Mouse (Mus musculus): ENCODE data around the gene Esrrg. TPM values are rescaled to one million over a fixed set of nuclear protein-coding genes. Genes with fewer than 3 reads are reported as not detected.

The Esrrg gene
- polyA plus RNA-seq (2015; fragmentation: Nextera tagmentation; extraction: Ambion mirVana), result 28.9 and 29.7 TPM in 2 replicates

GRCm38 (mm10) chr1:187608261-187608921 lies at the start of gene Esrrg:
Gene Esrrg (plus strand): TSS chr1:187608791.
- H3K27me3 ChIP-seq, result peaks cover 89% of the 10 kb centered on the region
- H3K27ac ChIP-seq (replicated peaks), result no peak within 1 kb of the TSS
- H3K9me3 ChIP-seq, result no peaks in the 10 kb centered on the region
- H3K9ac ChIP-seq, result peak within 1 kb of the TSS; percentile 63
- WGBS, result under 1% methylated on average over 21 of the region's 21 CpGs
- H3K4me1 ChIP-seq (replicated peaks), result peaks cover 66% of the 10 kb centered on the region
- no peaks in the 10 kb centered on the region for H3K36me3 ChIP-seq
- H3K4me2 ChIP-seq, result peak within 1 kb of the TSS; percentile 82
- ATAC-seq (ENCODE audit: low read depth), result no peak
- peak within 1 kb of the TSS; percentile 45 for H3K4me3 ChIP-seq

GRCm38 (mm10) chr1:187583982-187584381 lies 24.6 kb upstream of the Esrrg start:
- Histone ChIP-seq H3K4me2 (no peak overlapping the region), H3K27ac (replicated peaks) (no peak overlapping the region), H3K4me1 (replicated peaks) (no peaks in the 10 kb centered on the region), H3K9me3 (no peaks in the 10 kb centered on the region), H3K27me3 (no peaks in the 10 kb centered on the region), H3K4me3 (no peak overlapping the region), H3K9ac (no peak overlapping the region), H3K36me3 (no peaks in the 10 kb centered on the region)
- ATAC-seq (ENCODE audit: low read depth), result no peak

GRCm38 (mm10) chr1:187586541-187587075 lies 22.0 kb upstream of the Esrrg start:
- H3K36me3 ChIP-seq, result no peaks in the 10 kb centered on the region
- 85% methylated on average over 8 of the region's 8 CpGs for WGBS
- H3K27me3 ChIP-seq, result no peaks in the 10 kb centered on the region
- no peak for ATAC-seq (ENCODE audit: low read depth)
- no peak overlapping the region for H3K27ac ChIP-seq (replicated peaks)
- H3K4me3 ChIP-seq, result no peak overlapping the region
- H3K9me3 ChIP-seq, result no peaks in the 10 kb centered on the region
- no peak overlapping the region for H3K9ac ChIP-seq
- no peaks in the 10 kb centered on the region for H3K4me1 ChIP-seq (replicated peaks)
- H3K4me2 ChIP-seq, result no peak overlapping the region

- Histone ChIP-seq H3K4me3 (no peak overlapping the region), H3K36me3 (no peaks in the 10 kb centered on the region), H3K4me1 (replicated peaks) (peaks cover 50% of the 10 kb centered on the region), H3K4me2 (no peak overlapping the region), H3K9me3 (no peaks in the 10 kb centered on the region), H3K27ac (replicated peaks) (no peak overlapping the region), H3K27me3 (peaks cover 51% of the 10 kb centered on the region), H3K9ac (no peak overlapping the region)
- 49% methylated on average over 2 of the region's 2 CpGs for WGBS
- ATAC-seq (ENCODE audit: low read depth), result no peak
Observed at GRCm38 (mm10) chr1:187602942-187603341, 5.6 kb upstream of the Esrrg start.

- no peak for ATAC-seq (ENCODE audit: low read depth)
- Histone ChIP-seq H3K9me3 (no peaks in the 10 kb centered on the region), H3K27me3 (peaks cover 63% of the 10 kb centered on the region), H3K4me3 (no peak overlapping the region), H3K36me3 (no peaks in the 10 kb centered on the region), H3K27ac (replicated peaks) (no peak overlapping the region), H3K4me2 (peak overlapping the region; percentile 60), H3K9ac (no peak overlapping the region), H3K4me1 (replicated peaks) (peaks cover 61% of the 10 kb centered on the region)
- 1% methylated on average over 11 of the region's 11 CpGs for WGBS
Observed at GRCm38 (mm10) chr1:187604063-187604484, 4.5 kb upstream of the Esrrg start.

- WGBS, result 6% methylated on average over 24 of the region's 24 CpGs
- peak overlapping the region; percentile 28 for H3K4me3 ChIP-seq
- H3K27ac ChIP-seq (replicated peaks), result no peak overlapping the region
- H3K9me3 ChIP-seq, result no peaks in the 10 kb centered on the region
- ATAC-seq (ENCODE audit: low read depth), result no peak
- peaks cover 70% of the 10 kb centered on the region for H3K27me3 ChIP-seq
- H3K36me3 ChIP-seq, result no peaks in the 10 kb centered on the region
- H3K4me2 ChIP-seq, result peak overlapping the region; percentile 60
- peak overlapping the region; percentile 38 for H3K9ac ChIP-seq
- H3K4me1 ChIP-seq (replicated peaks), result peaks cover 68% of the 10 kb centered on the region
Observed at GRCm38 (mm10) chr1:187604691-187605310, 3.8 kb upstream of the Esrrg start.

GRCm38 (mm10) chr1:187605391-187606270 lies 3.0 kb upstream of the Esrrg start:
- no peaks in the 10 kb centered on the region for H3K36me3 ChIP-seq
- ATAC-seq (ENCODE audit: low read depth), result 0 out of 2 replicates have a peak, but pooled peaks have one; percentile 29
- H3K4me2 ChIP-seq, result peak overlapping the region; percentile 60
- WGBS, result 2% methylated on average over 32 of the region's 32 CpGs
- H3K9ac ChIP-seq, result peak overlapping the region; percentile 38
- no peaks in the 10 kb centered on the region for H3K9me3 ChIP-seq
- no peak overlapping the region; the same call in 1 of the 2 replicates for H3K27ac ChIP-seq (replicated peaks)
- peaks cover 78% of the 10 kb centered on the region for H3K27me3 ChIP-seq
- peaks cover 72% of the 10 kb centered on the region for H3K4me1 ChIP-seq (replicated peaks)
- peak overlapping the region; percentile 28 for H3K4me3 ChIP-seq

- Histone ChIP-seq H3K27me3 (peaks cover 86% of the 10 kb centered on the region), H3K9ac (0 out of 2 replicates have a peak overlapping the region, but pooled peaks have one; percentile 26), H3K4me1 (replicated peaks) (peaks cover 72% of the 10 kb centered on the region), H3K9me3 (no peaks in the 10 kb centered on the region), H3K4me2 (peak overlapping the region; percentile 60), H3K27ac (replicated peaks) (no peak overlapping the region), H3K36me3 (no peaks in the 10 kb centered on the region), H3K4me3 (peak overlapping the region; percentile 4)
- no peak for ATAC-seq (ENCODE audit: low read depth)
- WGBS, result 2% methylated on average over 23 of the region's 23 CpGs
Observed at GRCm38 (mm10) chr1:187606271-187607040, 2.1 kb upstream of the Esrrg start.

GRCm38 (mm10) chr1:187607065-187608047 lies 1.2 kb upstream of the Esrrg start:
- 2% methylated on average over 47 of the region's 47 CpGs for WGBS
- Histone ChIP-seq H3K4me1 (replicated peaks) (peaks cover 72% of the 10 kb centered on the region), H3K9me3 (no peaks in the 10 kb centered on the region), H3K4me3 (0 out of 2 replicates have a peak overlapping the region, but pooled peaks have one; percentile 11), H3K27ac (replicated peaks) (no peak overlapping the region), H3K27me3 (peaks cover 94% of the 10 kb centered on the region), H3K9ac (peak overlapping the region; percentile 6; the same call in 1 of the 2 replicates), H3K36me3 (no peaks in the 10 kb centered on the region), H3K4me2 (peak overlapping the region; percentile 82)
- ATAC-seq (ENCODE audit: low read depth), result no peak

GRCm38 (mm10) chr1:187609021-187609852 lies 646 bp downstream of the Esrrg start:
- no peaks in the 10 kb centered on the region for H3K36me3 ChIP-seq
- H3K9me3 ChIP-seq, result no peaks in the 10 kb centered on the region
- H3K9ac ChIP-seq, result peak overlapping the region; percentile 63
- H3K4me1 ChIP-seq (replicated peaks), result peaks cover 60% of the 10 kb centered on the region
- peak overlapping the region; percentile 82 for H3K4me2 ChIP-seq
- H3K27me3 ChIP-seq, result peaks cover 81% of the 10 kb centered on the region
- ATAC-seq (ENCODE audit: low read depth), result no peak
- no peak overlapping the region for H3K27ac ChIP-seq (replicated peaks)
- H3K4me3 ChIP-seq, result peak overlapping the region; percentile 45
- under 1% methylated on average over 72 of the region's 72 CpGs for WGBS

All from neural tube, embryonic 13.5 days (tissue).